Mouse (Mus musculus): Measurements from ENCODE around the gene Ifitm5.

GRCm38 (mm10) chr7:140962733-140963132 is 12.6 kb upstream of the Ifitm5 start:
- TF ChIP-seq CTCF (conservative IDR thresholded peaks at IDR 0.05; ENCODE audit: insufficient read depth, insufficient read length, low read depth, low read length), result no peak
- TF ChIP-seq POLR2A (IDR thresholded peaks at IDR 0.05; ENCODE audit: low read depth, low read length), result no peak

All from kidney, adult 2 months (tissue).